Mouse (Mus musculus) lung, adult 18-20 months (tissue): ENCODE results near the gene Ifna6.

Experiments
- DNase-seq, 2 experiments: peaks; one replicate each; pipeline ENCODE4 v3.0.0; 2022; ENCODE audit warnings: mixed read lengths in 2 of 2

The Ifna6 gene

GRCm38 (mm10) chr4:88849698-88850097 lies 22.5 kb downstream of the Ifna6 start, which contains the start of gene Ifna1:
Ifna1 (plus strand) TSS chr4:88850087.
- no peak for DNase-seq

DNA sequence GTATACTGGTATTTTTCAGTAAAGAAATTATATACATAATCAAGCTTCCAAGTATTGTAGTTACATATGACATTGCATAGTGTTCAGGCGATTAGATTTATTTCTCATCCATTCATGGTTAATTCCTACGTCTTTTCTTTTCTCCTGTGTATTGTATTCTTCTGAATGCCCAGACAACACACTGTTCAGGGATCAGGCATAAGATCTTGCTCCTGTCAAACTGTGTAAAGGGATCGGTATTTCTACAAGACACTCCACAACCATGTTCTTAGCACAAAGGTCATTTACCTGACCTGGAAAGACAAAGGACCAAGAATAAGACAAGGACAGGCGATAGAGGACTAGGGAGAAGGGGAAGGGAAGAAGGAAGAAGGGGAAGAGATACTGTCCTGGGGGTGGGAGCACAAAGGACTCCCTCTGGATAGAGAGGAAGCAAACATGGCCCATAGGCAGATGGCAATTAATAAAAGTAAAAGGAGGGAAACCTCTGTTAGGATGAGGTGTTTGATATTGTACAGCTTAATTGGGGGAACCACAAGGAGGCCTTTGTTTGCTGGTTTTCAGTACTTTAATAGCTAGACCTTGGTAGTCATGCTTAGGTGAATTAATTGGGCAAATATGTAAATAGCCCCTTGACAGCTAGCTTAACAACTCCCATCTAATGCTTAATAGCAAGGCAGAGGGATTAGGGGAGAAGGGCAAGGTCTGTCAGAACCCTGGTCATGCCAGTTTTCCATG lies 24.0 kb downstream of the Ifna6 start:
- no peak for DNase-seq

DNA sequence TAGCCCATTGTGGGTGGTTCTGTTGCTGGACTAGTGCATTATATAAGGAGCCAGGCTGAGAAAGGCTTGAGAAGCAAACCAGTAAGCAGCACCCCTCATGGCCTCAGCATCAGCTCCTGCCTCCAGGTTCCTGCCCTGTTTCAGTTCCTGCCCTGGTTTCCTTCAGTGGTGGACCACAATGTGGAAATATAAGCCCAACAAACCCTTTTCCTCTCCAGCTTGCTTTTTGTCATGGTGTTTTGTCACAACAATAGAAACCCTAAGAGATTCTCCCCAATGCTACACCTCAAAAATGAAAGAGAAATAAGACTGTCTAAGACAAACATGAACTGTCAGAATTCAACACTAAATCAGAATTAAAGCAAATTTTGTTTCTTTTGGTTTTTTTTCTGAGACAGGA lies 32.0 kb downstream of the Ifna6 start:
- DNase-seq: no peak

- no peak for DNase-seq
Measured at GRCm38 (mm10) chr4:88863309-88863708, 36.1 kb downstream of the Ifna6 start.

- peak; percentile 14 to 27 for DNase-seq
Measured at GRCm38 (mm10) chr4:88864599-88864998, 37.4 kb downstream of the Ifna6 start.

DNA sequence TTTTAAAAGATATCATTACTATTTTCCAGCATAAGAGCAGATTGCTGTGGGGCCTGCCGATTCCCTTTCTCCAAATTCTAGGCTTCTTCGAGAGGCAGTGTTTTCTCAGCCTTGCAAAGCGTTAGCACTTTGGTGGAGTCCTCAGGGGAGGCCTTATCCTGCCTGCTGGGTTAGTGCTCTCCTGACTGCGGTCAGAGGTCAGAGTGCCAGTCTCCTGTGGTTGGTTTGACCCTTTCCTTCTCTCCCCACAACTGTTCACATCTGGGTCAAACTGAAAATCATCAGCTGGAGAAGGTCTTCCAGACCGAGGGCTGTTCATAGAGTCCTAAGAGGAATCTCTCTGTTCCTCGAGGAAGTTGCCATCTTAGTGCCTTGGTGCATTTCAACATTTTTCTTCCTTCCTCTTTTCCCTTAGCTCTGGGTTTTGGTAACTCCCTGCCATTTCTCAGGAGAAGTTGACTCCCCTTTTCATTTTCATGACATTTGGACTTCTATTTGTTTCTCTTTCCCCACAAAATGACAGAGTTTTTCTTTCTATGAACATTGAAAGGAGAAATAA lies 37.9 kb downstream of the Ifna6 start:
- DNase-seq: no peak

DNA sequence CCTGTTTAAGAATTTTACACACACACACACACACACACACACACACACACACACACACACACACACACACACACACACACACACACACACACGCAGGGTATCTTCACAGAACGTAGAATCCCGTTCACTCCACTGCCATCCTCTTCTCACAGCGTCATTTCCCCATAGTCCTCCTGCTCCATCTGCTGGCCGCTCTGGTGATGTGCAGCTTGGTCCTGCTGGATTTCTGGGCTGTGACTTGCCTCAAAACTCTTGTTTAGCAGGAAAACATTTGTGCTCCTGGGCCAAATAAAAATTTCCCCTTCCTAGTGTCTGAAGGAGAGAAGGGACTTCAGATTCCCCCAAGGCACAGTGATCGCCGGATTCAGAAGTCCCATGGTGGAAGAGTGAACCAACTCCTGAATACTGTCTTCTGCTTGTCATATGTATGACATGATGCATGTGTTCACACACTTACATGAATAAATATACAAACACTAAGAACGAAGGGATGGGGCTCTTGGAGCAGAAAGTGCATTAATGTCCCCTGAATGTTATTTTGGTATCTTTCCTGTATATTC lies 40.2 kb downstream of the Ifna6 start:
- DNase-seq: peak; percentile 69 to 75

DNA sequence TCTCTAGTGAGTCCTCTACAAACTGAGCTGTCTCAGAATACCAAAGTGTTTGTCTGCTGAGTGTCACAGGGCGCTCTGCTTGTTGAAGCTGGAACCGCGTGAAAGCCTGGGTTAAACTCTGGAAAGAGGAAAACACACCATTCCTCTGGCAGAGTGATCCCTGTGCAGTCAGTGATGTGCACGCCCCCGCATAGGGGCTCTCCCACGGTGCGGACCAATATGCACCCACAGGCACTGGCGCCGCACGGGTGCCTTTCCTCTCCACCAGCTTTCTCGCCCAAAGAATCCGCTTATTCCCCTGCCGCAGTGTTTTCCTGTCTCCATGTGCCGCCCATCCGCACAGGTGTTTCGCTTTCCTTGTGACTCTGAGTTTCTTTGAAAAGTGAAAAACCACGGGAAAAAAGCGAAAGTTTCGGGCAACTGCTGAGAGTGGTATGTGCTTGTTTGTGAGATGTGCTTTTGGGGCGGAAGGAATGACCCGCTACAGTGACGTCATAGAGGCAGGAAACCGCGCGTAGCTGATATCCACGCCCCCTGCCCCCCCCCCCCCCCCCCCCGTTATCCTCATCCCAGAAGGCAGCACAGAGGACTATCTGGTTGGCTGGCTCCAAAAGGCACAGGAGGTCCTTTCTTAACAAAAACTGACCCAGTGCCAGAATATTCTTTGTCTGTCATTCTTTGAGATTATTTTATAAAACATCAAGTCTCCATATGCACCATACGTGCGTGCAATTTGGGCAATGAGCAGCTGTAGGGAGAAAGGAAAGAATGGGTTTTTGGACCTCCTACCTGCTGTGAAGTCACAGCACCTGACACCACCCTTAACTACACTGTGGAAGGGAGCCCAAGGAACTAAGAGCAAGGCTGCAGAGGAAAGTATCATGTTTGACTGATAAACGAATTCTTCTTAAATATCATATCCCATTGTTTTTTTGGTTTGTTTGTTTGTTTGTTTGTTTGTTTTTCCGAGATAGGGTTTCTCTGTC lies 41.0 kb downstream of the Ifna6 start:
- peak; percentile 15 for DNase-seq

DNA sequence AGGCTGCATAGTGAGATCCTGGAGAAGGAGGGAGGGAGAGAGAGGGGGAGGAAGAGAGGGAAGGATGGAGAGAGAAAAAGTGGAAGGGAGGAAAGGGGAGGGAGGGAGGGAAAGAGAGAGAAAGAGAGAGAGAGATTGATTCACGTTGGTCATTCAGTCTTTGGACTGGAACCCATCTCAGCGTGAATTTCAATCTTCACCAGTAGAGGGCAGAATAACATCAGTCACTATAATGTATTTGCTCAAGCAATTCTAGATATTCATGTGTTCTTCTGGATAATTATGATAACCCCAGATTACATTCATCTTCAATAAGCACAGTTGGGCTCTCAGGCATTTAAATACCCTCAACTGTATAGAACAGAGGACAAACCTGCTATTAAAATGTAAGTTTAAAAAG lies 45.5 kb downstream of the Ifna6 start:
- DNase-seq: no peak

GRCm38 (mm10) chr4:88875435-88876095 lies 48.3 kb downstream of the Ifna6 start:
- DNase-seq: no peak

- DNase-seq: no peak
Measured at GRCm38 (mm10) chr4:88876520-88876919, 49.3 kb downstream of the Ifna6 start.
